Mouse (Mus musculus): ENCODE results near the gene Lct. TPM values are rescaled to one million over a fixed set of nuclear protein-coding genes. Genes with fewer than 3 reads are reported as not detected.

Lct gene
- polyA plus RNA-seq, 1 experiment from 2014 or later: 0.07 TPM

- WGBS (ENCODE audit: insufficient replicate concordance): under 1% methylated on average over 19 of the region's 19 CpGs
- Histone ChIP-seq H3K9me3 (ENCODE audit: low read length) (no peaks in the 10 kb centered on the region), H3K36me3 (replicated peaks; ENCODE audit: insufficient read depth, low read length) (no peaks in the 10 kb centered on the region), H3K4me1 (ENCODE audit: insufficient read depth) (peaks cover 4% of the 10 kb centered on the region), H3K9ac (replicated peaks) (peak overlapping the region; percentile 84), H3K4me2 (ENCODE audit: low read depth, low read length) (peak overlapping the region; percentile 94), H3K27ac (ENCODE audit: low read depth) (peak overlapping the region; percentile 93), H3K27me3 (ENCODE audit: insufficient read depth, low read length) (no peaks in the 10 kb centered on the region), H3K4me3 (ENCODE audit: low read depth, low read length) (peak overlapping the region; percentile 74)
- TF ChIP-seq EP300 (IDR thresholded peaks at IDR 0.05; ENCODE audit: low read depth): no peak
- TF ChIP-seq CTCF (IDR thresholded peaks at IDR 0.05; ENCODE audit: low read depth): no peak
- ATAC-seq (peak; percentile 24), DNase-seq (peak; percentile 60)
Observed at GRCm38 (mm10) chr1:128244727-128245355, 83.3 kb downstream of the Lct start.

- Histone ChIP-seq H3K27me3 (ENCODE audit: insufficient read depth, low read length) (no peaks in the 10 kb centered on the region), H3K4me3 (ENCODE audit: low read depth, low read length) (peak overlapping the region; percentile 74), H3K36me3 (replicated peaks; ENCODE audit: insufficient read depth, low read length) (0 out of 2 replicates have a peak, but pooled peaks cover 4% of the 10 kb centered on the region), H3K9me3 (ENCODE audit: low read length) (no peaks in the 10 kb centered on the region), H3K4me2 (ENCODE audit: low read depth, low read length) (peak overlapping the region; percentile 94), H3K9ac (replicated peaks) (peak overlapping the region; percentile 84), H3K4me1 (ENCODE audit: insufficient read depth) (peaks cover 4% of the 10 kb centered on the region), H3K27ac (ENCODE audit: low read depth) (peak overlapping the region; percentile 93)
- ATAC-seq (peak; percentile 97), DNase-seq (peak; percentile 97)
- WGBS (ENCODE audit: insufficient replicate concordance): under 1% methylated on average over 70 of the region's 71 CpGs
- TF ChIP-seq EP300 (IDR thresholded peaks at IDR 0.05; ENCODE audit: low read depth) (no peak), CTCF (IDR thresholded peaks at IDR 0.05; ENCODE audit: low read depth) (no peak)
Observed at GRCm38 (mm10) chr1:128243996-128244726, 84.0 kb downstream of the Lct start.

- no peak for TF ChIP-seq CTCF (IDR thresholded peaks at IDR 0.05; ENCODE audit: low read depth)
- TF ChIP-seq EP300 (IDR thresholded peaks at IDR 0.05; ENCODE audit: low read depth): no peak
- H3K4me2 ChIP-seq (ENCODE audit: low read depth, low read length): peak within 1 kb of the TSS; percentile 94
- H3K27ac ChIP-seq (ENCODE audit: low read depth): peak within 1 kb of the TSS; percentile 93
- ATAC-seq (peak; percentile 1; the same call in 1 of the 2 replicates), DNase-seq (no peak)
- H3K9ac ChIP-seq (replicated peaks): peak within 1 kb of the TSS; percentile 84
- no peaks in the 10 kb centered on the region for H3K27me3 ChIP-seq (ENCODE audit: insufficient read depth, low read length)
- H3K36me3 ChIP-seq (replicated peaks; ENCODE audit: insufficient read depth, low read length): 0 out of 2 replicates have a peak, but pooled peaks cover 6% of the 10 kb centered on the region
- no peaks in the 10 kb centered on the region for H3K9me3 ChIP-seq (ENCODE audit: low read length)
- whole genome bisulfite sequencing (ENCODE audit: insufficient replicate concordance): 9% methylated on average over 10 of the region's 10 CpGs
- H3K4me1 ChIP-seq (ENCODE audit: insufficient read depth): peaks cover 4% of the 10 kb centered on the region
- peak within 1 kb of the TSS; percentile 74 for H3K4me3 ChIP-seq (ENCODE audit: low read depth, low read length)
Observed at GRCm38 (mm10) chr1:128243627-128243995, 84.5 kb downstream of the Lct start, which contains the start of gene Ubxn4. Gene Ubxn4, plus strand, starts transcription at chr1:128243964.

- H3K4me3 ChIP-seq (ENCODE audit: low read depth, low read length): no peak overlapping the region
- H3K4me1 ChIP-seq (ENCODE audit: insufficient read depth): no peaks in the 10 kb centered on the region
- TF ChIP-seq EP300 (IDR thresholded peaks at IDR 0.05; ENCODE audit: low read depth) (no peak), CTCF (IDR thresholded peaks at IDR 0.05; ENCODE audit: low read depth) (no peak)
- H3K9ac ChIP-seq (replicated peaks): no peak overlapping the region
- H3K4me2 ChIP-seq (ENCODE audit: low read depth, low read length): no peak overlapping the region
- no peaks in the 10 kb centered on the region for H3K9me3 ChIP-seq (ENCODE audit: low read length)
- no peaks in the 10 kb centered on the region for H3K27me3 ChIP-seq (ENCODE audit: insufficient read depth, low read length)
- H3K36me3 ChIP-seq (replicated peaks; ENCODE audit: insufficient read depth, low read length): peaks cover 60% of the 10 kb centered on the region
- DNase-seq (no peak), ATAC-seq (no peak)
- WGBS (ENCODE audit: insufficient replicate concordance): 95% methylated on average over 4 of the region's 4 CpGs
- H3K27ac ChIP-seq (ENCODE audit: low read depth): no peak overlapping the region
Observed at GRCm38 (mm10) chr1:128235181-128235580, 92.9 kb downstream of the Lct start.

Other genes with a start within 250 kb of the Lct start
- 1.2 and 1.3 TPM in 2 replicates for gene Zranb3, start 225.3 kb downstream of the Lct start, polyA plus RNA-seq (2015; fragmentation: Nextera tagmentation; extraction: Ambion mirVana)
- 21.7 and 22.6 TPM in 2 replicates for gene R3hdm1, start 225.0 kb downstream of the Lct start, polyA plus RNA-seq (2015; fragmentation: Nextera tagmentation; extraction: Ambion mirVana)
- gene Ubxn4, start 84.4 kb downstream of the Lct start, polyA plus RNA-seq (2015; fragmentation: Nextera tagmentation; extraction: Ambion mirVana): 33.1 and 35.1 TPM in 2 replicates
- 72.3 and 89.1 TPM in 2 replicates for gene Mcm6, start 31.3 kb upstream of the Lct start, polyA plus RNA-seq (2015; fragmentation: Nextera tagmentation; extraction: Ambion mirVana)
- 73.4 and 75.2 TPM in 2 replicates for gene Dars, start 89.0 kb upstream of the Lct start, polyA plus RNA-seq (2015; fragmentation: Nextera tagmentation; extraction: Ambion mirVana)

Data from liver, postnatal 0 days (tissue).